Mouse (Mus musculus) limb, embryonic 14.5 days (tissue): ENCODE results near the gene Sqor. TPM values are rescaled to one million over a fixed set of nuclear protein-coding genes. Genes with fewer than 3 reads are reported as not detected.

Experiments used
- ATAC-seq: fragments of 200-750 bp; cut with Nextera tagmentation; 2 replicates; pipeline ENCODE4 v1.8.0; 2017; ENCODE audit warnings: low read depth, moderate number of reproducible peaks, moderate TSS enrichment; ENCODE audit not compliant: low FRiP score
- DNase-seq: peaks from one replicate; pipeline ENCODE4 v3.0.0-alpha.2; 2015; ENCODE audit warnings: low spot score
- H3K27ac ChIP-seq: fragments of 300-500 bp; sonication (generic); replicated peaks from 2 replicates; pipeline ENCODE4 v1.5.1; 2014; ENCODE audit warnings: low read depth, mild to moderate bottlenecking, low read length, moderate library complexity, mixed read lengths
- H3K27me3 ChIP-seq: fragments of 300-500 bp; sonication (generic); 2 replicates; pipeline ENCODE4 v1.6.1; 2014; ENCODE audit warnings: low read length, mixed read lengths; ENCODE audit not compliant: control insufficient read depth, insufficient read depth
- H3K36me3 ChIP-seq: fragments of 300-500 bp; sonication (generic); 2 replicates; pipeline ENCODE4 v1.6.1; 2014; ENCODE audit warnings: mild to moderate bottlenecking, low read length, moderate library complexity, mixed read lengths; ENCODE audit not compliant: control insufficient read depth, insufficient read depth
- H3K4me1 ChIP-seq: fragments of 300-500 bp; sonication (generic); 2 replicates; pipeline ENCODE4 v1.6.1; 2014; ENCODE audit warnings: antibody characterized with exemption, low read length, mixed read lengths; ENCODE audit not compliant: control insufficient read depth, insufficient read depth
- H3K4me2 ChIP-seq: fragments of 300-500 bp; sonication (generic); replicated peaks from 2 replicates; pipeline ENCODE4 v1.6.1; 2014; ENCODE audit warnings: low read depth, mild to moderate bottlenecking, low read length, moderate library complexity; ENCODE audit not compliant: severe bottlenecking
- H3K4me3 ChIP-seq: fragments of 300-500 bp; sonication (generic); replicated peaks from 2 replicates; pipeline ENCODE4 v1.5.1; 2014; ENCODE audit warnings: low read length
- H3K9ac ChIP-seq: fragments of 300-500 bp; sonication (generic); 2 replicates; pipeline ENCODE4 v1.6.1; 2014; ENCODE audit warnings: mild to moderate bottlenecking, low read depth, low read length, moderate library complexity; ENCODE audit not compliant: severe bottlenecking
- H3K9me3 ChIP-seq: fragments of 300-500 bp; sonication (generic); 2 replicates; pipeline ENCODE4 v1.6.1; 2016; ENCODE audit warnings: low read length; ENCODE audit not compliant: control insufficient read depth
- POLR2A ChIP-seq: fragments of 200-500 bp; IDR thresholded peaks from 2 replicates; pipeline ENCODE4 v1.8.0; 2012; ENCODE audit warnings: inconsistent platforms, mild to moderate bottlenecking, moderate library complexity, borderline replicate concordance; ENCODE audit not compliant: insufficient read depth, insufficient read length; ENCODE audit errors: extremely low read depth
- WGBS: fragments of 180-500 bp; shearing (Covaris S2); extraction: QIAGEN DNeasy Blood & Tissue Kit; methylation state at CpG from one replicate; pipeline ENCODE4 v1.1.7; 2014; 5-methylcytosine and 5-hydroxymethylcytosine counted together
- polyA plus RNA-seq, 2 experiments: library from polyadenylated mRNA; depleted of rRNA in 1 of 2; stranded (reverse) in 1 of 2; unstranded in 1 of 2; fragments of >200 nt; fragmentation: Nextera tagmentation in 1 of 2; extraction: Ambion mirVana in 1 of 2; gene quantifications; 2 replicates each; pipeline versions ENCODE4 v1.2.1 to v1.2.3; 2012 to 2014

Sqor gene
- polyA plus RNA-seq, 2 experiments, result 4.1 to 7.7 TPM

DNA sequence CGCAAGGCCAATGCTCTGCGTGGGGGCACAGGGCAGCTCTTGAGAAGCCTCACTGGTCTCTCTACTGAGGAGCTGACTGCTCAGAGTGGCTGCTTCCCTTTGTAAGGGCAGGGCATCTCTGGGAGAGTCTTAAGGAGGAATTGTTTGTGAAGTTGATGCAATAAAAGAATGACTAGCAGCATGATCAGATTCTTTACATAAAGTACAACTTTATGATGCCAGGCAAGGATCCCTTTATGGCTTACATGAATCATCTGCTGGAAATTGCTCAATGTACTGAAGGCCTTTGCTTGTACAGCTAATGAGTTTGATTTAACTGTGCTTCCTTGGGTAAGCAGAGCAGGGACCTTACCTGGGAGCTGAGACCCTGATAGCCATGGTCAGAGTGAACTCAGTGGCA lies 18.7 kb downstream of the Sqor start:
- H3K36me3 ChIP-seq, result no peaks in the 10 kb centered on the region
- no peak for TF ChIP-seq POLR2A
- H3K4me3 ChIP-seq, result no peak overlapping the region
- no peaks in the 10 kb centered on the region for H3K4me1 ChIP-seq
- H3K27me3 ChIP-seq, result no peaks in the 10 kb centered on the region
- WGBS, result 80% methylated on average over 2 of the region's 2 CpGs
- H3K9ac ChIP-seq, result no peak overlapping the region
- no peak for ATAC-seq
- DNase-seq, result no peak
- H3K9me3 ChIP-seq, result no peaks in the 10 kb centered on the region
- no peak overlapping the region for H3K27ac ChIP-seq
- no peak overlapping the region for H3K4me2 ChIP-seq

DNA sequence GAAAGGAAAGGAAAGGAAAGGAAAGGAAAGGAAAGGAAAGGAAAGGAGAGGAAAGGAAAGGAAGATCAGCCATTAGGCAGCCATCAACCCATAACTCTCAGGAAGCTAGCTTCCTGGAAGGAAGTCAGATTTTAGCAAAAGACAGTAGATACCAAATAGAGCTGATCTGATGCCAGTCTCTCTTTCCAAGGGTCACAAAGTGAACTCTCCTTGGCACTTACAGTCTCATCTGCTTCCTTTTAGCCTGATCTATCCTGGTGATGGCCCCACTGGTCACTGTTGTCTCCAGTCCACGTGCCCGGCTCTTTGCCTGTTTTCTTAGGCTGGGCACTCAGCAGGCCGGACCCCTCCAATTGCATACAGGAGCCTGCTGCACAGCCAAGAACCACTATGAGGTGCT lies 19.7 kb downstream of the Sqor start:
- H3K36me3 ChIP-seq, result no peaks in the 10 kb centered on the region
- H3K4me1 ChIP-seq, result no peaks in the 10 kb centered on the region
- no peak overlapping the region for H3K4me3 ChIP-seq
- DNase-seq (no peak), ATAC-seq (no peak)
- H3K27ac ChIP-seq, result no peak overlapping the region
- no peaks in the 10 kb centered on the region for H3K9me3 ChIP-seq
- no peaks in the 10 kb centered on the region for H3K27me3 ChIP-seq
- no peak overlapping the region for H3K4me2 ChIP-seq
- H3K9ac ChIP-seq, result no peak overlapping the region
- WGBS, result 82% methylated on average over 3 of the region's 3 CpGs
- TF ChIP-seq POLR2A, result no peak

DNA sequence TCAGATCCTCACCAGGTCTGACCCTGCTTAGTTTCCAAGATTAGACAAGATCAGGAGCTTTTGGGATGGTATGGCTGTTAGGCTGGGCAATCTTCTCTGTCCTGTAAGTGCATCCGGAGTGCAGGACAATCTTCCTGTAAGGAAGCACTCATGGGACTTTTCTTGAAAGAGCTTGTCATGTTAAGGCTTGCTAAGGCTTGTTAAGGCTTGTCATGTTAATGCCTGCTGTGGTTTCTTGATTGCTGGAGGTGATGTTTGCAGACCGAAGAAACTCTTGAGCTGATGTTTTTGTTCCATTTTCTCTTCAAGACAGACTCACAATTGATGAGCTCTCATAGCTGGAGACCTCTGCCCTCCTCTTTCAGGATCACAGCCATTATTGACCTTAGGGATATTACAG lies 21.1 kb downstream of the Sqor start:
- Histone ChIP-seq H3K4me1 (no peaks in the 10 kb centered on the region), H3K4me2 (no peak overlapping the region), H3K36me3 (no peaks in the 10 kb centered on the region), H3K9me3 (no peaks in the 10 kb centered on the region), H3K4me3 (no peak overlapping the region), H3K27ac (no peak overlapping the region), H3K9ac (no peak overlapping the region), H3K27me3 (no peaks in the 10 kb centered on the region)
- no peak for TF ChIP-seq POLR2A
- ATAC-seq (no peak), DNase-seq (no peak)
- 77% methylated on average over 2 of the region's 2 CpGs for WGBS

DNA sequence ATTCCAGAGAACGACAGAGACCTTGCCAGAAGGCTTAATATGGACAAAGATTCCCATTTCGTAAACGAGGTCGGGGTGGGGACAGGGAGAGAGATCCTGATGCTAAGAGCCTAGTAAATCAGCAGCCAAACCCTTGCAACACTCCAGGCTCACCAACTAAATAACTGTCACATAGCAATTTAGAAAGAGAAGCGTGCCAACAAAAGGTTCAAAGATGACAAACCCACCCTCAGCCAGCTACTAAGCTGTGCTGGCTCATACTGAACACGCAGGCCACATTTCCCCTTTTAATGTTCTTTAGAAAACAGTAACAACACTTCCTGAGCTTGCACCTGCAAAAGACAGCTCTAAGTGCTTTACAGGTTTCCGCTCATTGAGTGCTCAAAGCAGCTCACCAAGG lies 24.3 kb downstream of the Sqor start:
- no peak for ATAC-seq
- Histone ChIP-seq H3K4me2 (no peak overlapping the region), H3K9me3 (no peaks in the 10 kb centered on the region), H3K27me3 (no peaks in the 10 kb centered on the region), H3K27ac (no peak overlapping the region), H3K36me3 (no peaks in the 10 kb centered on the region), H3K4me3 (no peak overlapping the region), H3K9ac (no peak overlapping the region), H3K4me1 (no peaks in the 10 kb centered on the region)
- no peak for DNase-seq
- WGBS, result 72% methylated on average over 7 of the region's 7 CpGs
- TF ChIP-seq POLR2A, result no peak

DNA sequence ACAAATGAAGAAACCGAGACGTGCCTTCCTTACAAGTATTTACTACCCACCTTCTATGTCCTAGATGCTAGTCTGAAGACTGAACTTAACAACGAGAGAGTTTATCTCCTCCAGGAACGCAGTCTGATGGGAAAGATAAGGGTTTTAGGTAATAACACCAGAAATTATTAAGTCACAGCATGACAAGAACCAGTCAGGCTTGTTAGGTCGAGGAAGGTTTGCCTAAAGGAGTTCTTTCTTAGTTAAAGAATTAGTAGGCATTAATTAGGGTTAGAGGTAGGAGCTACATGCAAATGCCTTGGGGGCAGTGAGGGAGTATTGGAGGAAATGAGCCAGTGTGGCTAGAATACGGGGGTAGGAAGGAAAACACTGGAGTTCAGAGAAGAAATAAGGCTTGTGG lies 24.7 kb downstream of the Sqor start:
- H3K27me3 ChIP-seq, result no peaks in the 10 kb centered on the region
- 53% methylated on average over 6 of the region's 6 CpGs for WGBS
- H3K27ac ChIP-seq, result no peak overlapping the region
- no peak overlapping the region for H3K4me3 ChIP-seq
- H3K9me3 ChIP-seq, result no peaks in the 10 kb centered on the region
- H3K36me3 ChIP-seq, result no peaks in the 10 kb centered on the region
- no peak overlapping the region for H3K4me2 ChIP-seq
- no peak for TF ChIP-seq POLR2A
- no peak overlapping the region for H3K9ac ChIP-seq
- ATAC-seq (no peak), DNase-seq (no peak)
- H3K4me1 ChIP-seq, result no peaks in the 10 kb centered on the region

DNA sequence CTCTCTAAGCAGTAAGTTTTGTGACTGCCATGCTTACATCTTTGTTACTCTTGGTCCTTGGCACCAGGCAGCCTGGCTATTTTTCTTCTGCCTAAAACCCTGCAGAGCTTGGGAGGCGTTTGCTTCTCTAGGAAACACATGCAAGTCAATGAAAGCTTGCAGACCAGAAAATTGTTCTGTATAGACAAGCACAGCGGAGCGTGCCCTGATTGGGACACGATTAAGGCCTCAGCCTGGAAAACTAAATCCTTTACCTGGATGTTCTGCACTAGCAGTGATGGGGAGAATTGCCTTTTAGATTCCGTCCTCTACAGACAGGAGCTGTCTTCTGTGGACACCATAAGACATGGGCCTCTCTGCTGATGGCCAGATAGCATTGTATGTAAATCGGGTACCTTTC lies 39.4 kb downstream of the Sqor start:
- Histone ChIP-seq H3K4me1 (no peaks in the 10 kb centered on the region), H3K4me3 (no peak overlapping the region), H3K9ac (no peak overlapping the region), H3K4me2 (no peak overlapping the region), H3K36me3 (no peaks in the 10 kb centered on the region), H3K27ac (no peak overlapping the region), H3K27me3 (no peaks in the 10 kb centered on the region), H3K9me3 (no peaks in the 10 kb centered on the region)
- WGBS, result 84% methylated on average over 6 of the region's 6 CpGs
- no peak for ATAC-seq
- no peak for DNase-seq
- TF ChIP-seq POLR2A, result no peak
